In genomic region chr4:42933630-42934029, GRCm38 (mm10) we compare ENCODE assay signal across 8 mouse cellular contexts. TPM values are rescaled to one million over a fixed set of nuclear protein-coding genes. Genes with fewer than 3 reads are reported as not detected.
DNase-seq lines count a peak whose midpoint lies in the region; ATAC-seq and TF ChIP-seq lines count a peak whose summit lies in the region.

No protein-coding gene starts in this region.

- TF ChIP-seq EP300 in liver, postnatal 0 days (IDR thresholded peaks at IDR 0.05; ENCODE audit: low read depth), result no peak

- H3K27me3 ChIP-seq in heart, embryonic 13.5 days (replicated peaks), result peaks cover 44% of the 10 kb centered on the region
- H3K27me3 ChIP-seq in liver, postnatal 0 days (ENCODE audit: insufficient read depth, low read length), result peaks cover 16% of the 10 kb centered on the region; the same call in 1 of the 2 replicates
- H3K27me3 ChIP-seq in neural tube, embryonic 11.5 days (ENCODE audit: control insufficient read depth, insufficient read depth, low read length), result no peaks in the 10 kb centered on the region

- no peak for DNase-seq in frontal cortex, postnatal 10 days (ENCODE audit: low spot score in 2 of 2)
- DNase-seq in kidney, adult 9 months, result peak; percentile 47
- peak; percentile 66 for DNase-seq in liver, postnatal 0 days
- DNase-seq in neural tube, embryonic 11.5 days (ENCODE audit: low spot score), result peak; percentile 70
- peak; percentile 17 for DNase-seq in yolk sac, embryonic 10.5 days (ENCODE audit: low spot score)

- H3K9ac ChIP-seq in heart, embryonic 13.5 days, result peak overlapping the region; percentile 72
- no peak overlapping the region; the same call in 1 of the 2 replicates for H3K9ac ChIP-seq in liver, postnatal 0 days (replicated peaks)
- 0 out of 2 replicates have a peak overlapping the region, but pooled peaks have one; percentile 33 for H3K9ac ChIP-seq in neural tube, embryonic 11.5 days (ENCODE audit: low read length)

- peak; percentile 59 for ATAC-seq in frontal cortex, adult (ENCODE audit: low TSS enrichment)
- peak; percentile 66; the same call in 1 of the 2 replicates for ATAC-seq in erythroid progenitor cell, adult 5-6 weeks (replicated peaks; ENCODE audit: low FRiP score, poor library complexity, severe bottlenecking)
- ATAC-seq in heart, embryonic 13.5 days (ENCODE audit: extremely low read depth, insufficient number of reproducible peaks, low FRiP score, low TSS enrichment), result peak; percentile 47; the same call in 1 of the 2 replicates
- ATAC-seq in liver, postnatal 0 days, result no peak
- no peak for ATAC-seq in neural tube, embryonic 11.5 days (ENCODE audit: insufficient read depth, low FRiP score, low TSS enrichment)

- H3K4me1 ChIP-seq in heart, embryonic 13.5 days, result peaks cover 33% of the 10 kb centered on the region
- H3K4me1 ChIP-seq in liver, postnatal 0 days (ENCODE audit: insufficient read depth), result 0 out of 2 replicates have a peak, but pooled peaks cover 2% of the 10 kb centered on the region
- no peaks in the 10 kb centered on the region for H3K4me1 ChIP-seq in neural tube, embryonic 11.5 days (ENCODE audit: control insufficient read depth, insufficient read depth, low read length)

- peak overlapping the region; percentile 41 for H3K4me3 ChIP-seq in heart, embryonic 13.5 days
- H3K4me3 ChIP-seq in liver, postnatal 0 days (ENCODE audit: low read depth, low read length), result no peak overlapping the region
- no peak overlapping the region for H3K4me3 ChIP-seq in neural tube, embryonic 11.5 days (ENCODE audit: low read depth, low read length)

- no peak; the same call in 1 of the 2 replicates for TF ChIP-seq CTCF in liver, postnatal 0 days (IDR thresholded peaks at IDR 0.05; ENCODE audit: low read depth)

- H3K9me3 ChIP-seq in heart, embryonic 13.5 days, result no peaks in the 10 kb centered on the region
- no peaks in the 10 kb centered on the region for H3K9me3 ChIP-seq in liver, postnatal 0 days (ENCODE audit: low read length)
- H3K9me3 ChIP-seq in neural tube, embryonic 11.5 days (ENCODE audit: control insufficient read depth, low read length), result no peaks in the 10 kb centered on the region

- peak overlapping the region; percentile 69 for H3K4me2 ChIP-seq in heart, embryonic 13.5 days
- peak overlapping the region; percentile 44; the same call in 1 of the 2 replicates for H3K4me2 ChIP-seq in liver, postnatal 0 days (ENCODE audit: low read depth, low read length)
- H3K4me2 ChIP-seq in neural tube, embryonic 11.5 days (ENCODE audit: low read depth), result peak overlapping the region; percentile 4

- H3K36me3 ChIP-seq in heart, embryonic 13.5 days, result no peaks in the 10 kb centered on the region
- no peaks in the 10 kb centered on the region for H3K36me3 ChIP-seq in liver, postnatal 0 days (replicated peaks; ENCODE audit: insufficient read depth, low read length)
- no peaks in the 10 kb centered on the region for H3K36me3 ChIP-seq in neural tube, embryonic 11.5 days (ENCODE audit: control insufficient read depth, insufficient read depth, low read length)

- peak overlapping the region; percentile 93 for H3K27ac ChIP-seq in heart, embryonic 13.5 days (replicated peaks)
- no peak overlapping the region for H3K27ac ChIP-seq in liver, postnatal 0 days (ENCODE audit: low read depth)
- no peak overlapping the region for H3K27ac ChIP-seq in neural tube, embryonic 11.5 days (ENCODE audit: low read depth, low read length)

- 6% methylated on average over 22 of the region's 22 CpGs for WGBS in heart, embryonic 13.5 days
- WGBS in liver, postnatal 0 days (ENCODE audit: insufficient replicate concordance), result 10% methylated on average over 22 of the region's 22 CpGs
- WGBS in neural tube, embryonic 11.5 days, result 11% methylated on average over 22 of the region's 22 CpGs

RNA-seq across cellular contexts. Expression of gene Dnajb5, which starts 16.0 kb away (rescaled TPM):
- total RNA-seq in erythroid progenitor cell, adult 5-6 weeks (2015; ENCODE audit: low replicate concordance), result 2.1 TPM in 1 of 2 replicates, not detected in the other
- total RNA-seq in erythroid progenitor cell, adult 5-6 weeks (2017; ENCODE audit: low replicate concordance), result 0.51 and 2.0 TPM in 2 replicates
- polyA plus RNA-seq in heart, embryonic 13.5 days (2015; fragmentation: Nextera tagmentation; extraction: Ambion mirVana), result 12.2 and 14.3 TPM in 2 replicates
- 0.73 and 1.0 TPM in 2 replicates for polyA plus RNA-seq in liver, postnatal 0 days (2015; fragmentation: Nextera tagmentation; extraction: Ambion mirVana)
- polyA plus RNA-seq in neural tube, embryonic 11.5 days (2014; fragmentation: Nextera tagmentation; extraction: Ambion mirVana), result 21.3 and 21.5 TPM in 2 replicates

RNA-seq across cellular contexts. Expression of gene Phf24, which starts 17.2 kb away (rescaled TPM):
- total RNA-seq in erythroid progenitor cell, adult 5-6 weeks (2015; ENCODE audit: low replicate concordance), result not detected in 2 replicates
- total RNA-seq in erythroid progenitor cell, adult 5-6 weeks (2017; ENCODE audit: low replicate concordance), result under 0.01 TPM in 1 of 2 replicates, not detected in the other
- polyA plus RNA-seq in heart, embryonic 13.5 days (2015; fragmentation: Nextera tagmentation; extraction: Ambion mirVana), result 3.7 and 4.0 TPM in 2 replicates
- polyA plus RNA-seq in liver, postnatal 0 days (2015; fragmentation: Nextera tagmentation; extraction: Ambion mirVana), result 0.11 and 0.12 TPM in 2 replicates
- 2.7 and 3.6 TPM in 2 replicates for polyA plus RNA-seq in neural tube, embryonic 11.5 days (2014; fragmentation: Nextera tagmentation; extraction: Ambion mirVana)

RNA-seq across cellular contexts. Expression of gene 1700022I11Rik, which starts 35.8 kb away (rescaled TPM):
- not detected in 2 replicates for total RNA-seq in erythroid progenitor cell, adult 5-6 weeks (2015; ENCODE audit: low replicate concordance)
- not detected in 2 replicates for total RNA-seq in erythroid progenitor cell, adult 5-6 weeks (2017; ENCODE audit: low replicate concordance)
- 0.51 and 0.57 TPM in 2 replicates for polyA plus RNA-seq in heart, embryonic 13.5 days (2015; fragmentation: Nextera tagmentation; extraction: Ambion mirVana)
- polyA plus RNA-seq in liver, postnatal 0 days (2015; fragmentation: Nextera tagmentation; extraction: Ambion mirVana), result 0.17 TPM in 1 of 2 replicates, not detected in the other
- 0.39 and 0.56 TPM in 2 replicates for polyA plus RNA-seq in neural tube, embryonic 11.5 days (2014; fragmentation: Nextera tagmentation; extraction: Ambion mirVana)

RNA-seq across cellular contexts. Expression of gene Fam205c, which starts 59.6 kb away (rescaled TPM):
- total RNA-seq in erythroid progenitor cell, adult 5-6 weeks (2015; ENCODE audit: low replicate concordance), result not detected in 2 replicates
- total RNA-seq in erythroid progenitor cell, adult 5-6 weeks (2017; ENCODE audit: low replicate concordance), result not detected in 2 replicates
- 0.20 and 0.23 TPM in 2 replicates for polyA plus RNA-seq in heart, embryonic 13.5 days (2015; fragmentation: Nextera tagmentation; extraction: Ambion mirVana)
- polyA plus RNA-seq in liver, postnatal 0 days (2015; fragmentation: Nextera tagmentation; extraction: Ambion mirVana), result 0.22 and 0.39 TPM in 2 replicates
- 0.55 and 1.4 TPM in 2 replicates for polyA plus RNA-seq in neural tube, embryonic 11.5 days (2014; fragmentation: Nextera tagmentation; extraction: Ambion mirVana)

Comparison
In these comparisons a context has a peak if more than half of its experiments do, and no peak if none do; other contexts are left out.
1. ATAC-seq: peak in frontal cortex, adult (single experiment), erythroid progenitor cell, adult 5-6 weeks (single experiment) and heart, embryonic 13.5 days (single experiment); none in liver, postnatal 0 days (single experiment) and neural tube, embryonic 11.5 days (single experiment).
2. DNase-seq: peak in kidney, adult 9 months (single experiment), liver, postnatal 0 days (single experiment), neural tube, embryonic 11.5 days (single experiment) and yolk sac, embryonic 10.5 days (single experiment); none in frontal cortex, postnatal 10 days (0 of 2).
3. H3K4me2 ChIP-seq: peak in every context shown above with its lines; median percentile 69 in heart, embryonic 13.5 days; 44 in liver, postnatal 0 days; 4 in neural tube, embryonic 11.5 days.